Comparison of ENCODE assay signal across 8 mouse cellular contexts in the genomic region with DNA sequence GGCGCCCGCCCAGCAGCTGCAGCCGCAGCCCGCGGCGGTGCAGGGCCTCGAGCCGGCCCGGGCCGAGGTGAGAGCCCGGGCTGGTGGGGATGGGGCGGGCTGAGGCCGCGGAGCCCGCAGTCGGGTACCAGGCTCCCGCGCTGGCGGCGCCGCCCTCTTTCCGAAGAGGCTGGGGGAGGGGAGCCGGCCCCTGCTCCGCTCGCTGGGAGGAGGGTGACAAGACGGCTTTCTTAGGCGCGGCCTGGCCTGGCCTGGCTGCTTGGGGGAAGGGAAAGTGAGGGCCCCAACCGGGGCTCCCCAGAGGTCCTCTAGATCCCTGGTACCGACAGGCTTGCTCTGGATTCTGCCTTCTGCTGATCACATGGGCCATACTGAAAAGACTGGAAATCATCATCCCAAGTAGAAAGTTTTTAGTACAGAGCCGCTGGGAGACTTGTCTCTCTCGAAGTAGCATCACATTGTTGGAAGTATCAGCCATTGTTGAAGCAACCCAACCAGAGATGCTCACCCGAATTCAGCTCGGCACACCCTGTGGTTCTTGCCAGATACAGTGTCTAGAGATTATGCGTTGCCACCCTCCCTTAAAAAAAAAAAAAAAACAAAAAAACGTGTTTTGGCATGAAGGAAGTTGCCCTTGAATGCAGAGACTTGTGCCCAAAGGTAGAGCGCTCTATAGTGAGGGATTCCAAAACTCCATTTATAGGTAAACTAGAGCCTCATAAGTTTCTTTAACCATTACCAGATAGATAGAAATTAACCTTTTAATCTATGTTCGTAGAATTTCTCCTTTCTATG. TPM values are rescaled to one million over a fixed set of nuclear protein-coding genes. Genes with fewer than 3 reads are reported as not detected.
DNase-seq lines count a peak whose midpoint lies in the region; ATAC-seq lines count a peak whose summit lies in the region.

No protein-coding gene starts in this region.

- peak overlapping the region; percentile 88 for H3K4me3 ChIP-seq in hindbrain, embryonic 10.5 days

- peak; percentile 80 for DNase-seq in NIH3T3 (ENCODE audit: low read depth)
- peak; percentile 48 for DNase-seq in cerebellum, adult 9-10 months
- peak; percentile 87 for DNase-seq in hindbrain, embryonic 10.5 days (ENCODE audit: low spot score)
- DNase-seq in layer of hippocampus, postnatal 14 days (ENCODE audit: low spot score in 2 of 2) = peak; percentile 55 to 57
- peak; percentile 75 for DNase-seq in lung, postnatal 25 days (ENCODE audit: low spot score)
- DNase-seq in retina, embryonic 14.5 days (ENCODE audit: low spot score) = peak; percentile 83
- DNase-seq in thymus, postnatal 4 days = peak; percentile 80

- peaks cover 8% of the 10 kb centered on the region; the same call in 1 of the 2 replicates for H3K27me3 ChIP-seq in hindbrain, embryonic 10.5 days (ENCODE audit: insufficient read depth, poor library complexity, severe bottlenecking)

- H3K4me1 ChIP-seq in hindbrain, embryonic 10.5 days (replicated peaks) = peaks cover 30% of the 10 kb centered on the region

- H3K36me3 ChIP-seq in hindbrain, embryonic 10.5 days = peaks cover 19% of the 10 kb centered on the region

- WGBS in hindbrain, embryonic 10.5 days = 4% methylated on average over 38 of the region's 38 CpGs

- H3K9me3 ChIP-seq in hindbrain, embryonic 10.5 days = no peaks in the 10 kb centered on the region

- peak overlapping the region; percentile 98 for H3K27ac ChIP-seq in hindbrain, embryonic 10.5 days

- ATAC-seq in frontal cortex, adult (ENCODE audit: low TSS enrichment) = peak; percentile 68

RNA-seq across cellular contexts. Expression of gene Tmem165, which starts 0.8 kb away (rescaled TPM):
- 69.9 and 76.2 TPM in 2 replicates for polyA plus RNA-seq in hindbrain, embryonic 10.5 days (2016; fragmentation: Nextera tagmentation; extraction: Ambion mirVana)
- 10 to 100 TPM; 39.4 to 40.6 TPM for total RNA-seq in layer of hippocampus, postnatal 14 days (2021)

RNA-seq across cellular contexts. Expression of gene Srd5a3, which starts 44.4 kb away (rescaled TPM):
- polyA plus RNA-seq in hindbrain, embryonic 10.5 days (2016; fragmentation: Nextera tagmentation; extraction: Ambion mirVana) = 20.7 and 21.4 TPM in 2 replicates
- total RNA-seq in layer of hippocampus, postnatal 14 days (2021) = 10 to 100 TPM; 20.6 to 23.5 TPM

Comparison
In these comparisons a context has a peak if more than half of its experiments do, and no peak if none do; other contexts are left out.
1. Peak in every context shown above with its lines: DNase-seq, ATAC-seq, H3K4me3 ChIP-seq and H3K27ac ChIP-seq.